Mouse (Mus musculus) adrenal gland, adult 18-20 months (tissue): ENCODE results near the gene Idh1. TPM values are rescaled to one million over a fixed set of nuclear protein-coding genes. Genes with fewer than 3 reads are reported as not detected.
A peak's percentile ranks its signal among the peaks of the same experiment; 100 is the strongest.

ENCODE experiments used
- DNase-seq, 2 experiments: peaks; one replicate each; pipeline ENCODE4 v3.0.0; 2021 to 2022; ENCODE audit warnings: low spot score in 2 of 2
- total RNA-seq, 2 experiments: library from RNA; stranded (reverse); gene quantifications; 1 replicate in 1 of 2; 2 replicates in 1 of 2; pipeline ENCODE4 v1.2.3; 2021

Gene Idh1
- total RNA-seq, 2 experiments from 2014 or later: 278 to 555 TPM

- DNase-seq: no peak
Observed at GRCm38 (mm10) chr1:65177452-65177851, 8.8 kb downstream of the Idh1 start.

DNA sequence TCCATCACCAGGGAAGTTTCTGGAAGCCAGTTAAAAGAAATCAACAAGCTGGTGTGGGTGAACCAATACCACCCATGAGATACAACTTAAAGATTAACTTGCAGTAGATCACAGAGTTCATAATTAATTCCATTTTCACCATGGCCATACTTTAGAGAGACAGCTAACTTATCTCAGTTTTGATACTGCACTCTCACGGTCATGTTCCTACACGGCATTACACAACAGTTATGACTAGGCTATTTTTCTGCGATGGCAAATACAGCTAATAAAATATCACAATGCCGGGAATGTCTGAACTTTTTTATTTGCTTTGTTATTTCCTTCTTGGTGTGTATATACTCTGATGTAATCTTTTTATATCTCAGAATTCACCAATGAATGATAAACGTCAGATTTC lies 9.4 kb downstream of the Idh1 start:
- no peak for DNase-seq

- DNase-seq: no peak
Observed at GRCm38 (mm10) chr1:65176171-65176570, 10.1 kb downstream of the Idh1 start.

GRCm38 (mm10) chr1:65173716-65174115 lies 12.6 kb downstream of the Idh1 start:
- no peak for DNase-seq

- no peak for DNase-seq
Observed at GRCm38 (mm10) chr1:65171579-65171978, 14.7 kb downstream of the Idh1 start.

- DNase-seq: no peak
Observed at GRCm38 (mm10) chr1:65169947-65170346, 16.4 kb downstream of the Idh1 start.

DNA sequence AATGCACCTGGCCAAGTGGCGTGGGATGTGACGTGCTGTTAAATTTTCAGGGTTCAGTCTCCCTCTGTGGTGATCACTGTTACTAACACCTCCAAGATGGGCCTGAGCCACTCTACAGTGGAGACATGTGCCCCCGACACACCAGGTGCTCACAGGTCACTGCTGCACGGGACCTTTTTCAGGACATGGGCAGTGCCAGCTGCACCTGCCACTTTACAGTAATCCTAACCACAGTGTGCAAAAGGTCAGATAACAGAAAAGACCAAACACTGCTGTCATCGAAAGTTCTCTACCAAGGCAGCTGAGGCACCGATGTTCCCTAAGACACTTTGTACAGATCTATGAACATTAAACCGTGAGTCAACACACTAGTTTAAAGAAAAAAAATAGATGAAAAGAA lies 16.8 kb downstream of the Idh1 start:
- no peak for DNase-seq

DNA sequence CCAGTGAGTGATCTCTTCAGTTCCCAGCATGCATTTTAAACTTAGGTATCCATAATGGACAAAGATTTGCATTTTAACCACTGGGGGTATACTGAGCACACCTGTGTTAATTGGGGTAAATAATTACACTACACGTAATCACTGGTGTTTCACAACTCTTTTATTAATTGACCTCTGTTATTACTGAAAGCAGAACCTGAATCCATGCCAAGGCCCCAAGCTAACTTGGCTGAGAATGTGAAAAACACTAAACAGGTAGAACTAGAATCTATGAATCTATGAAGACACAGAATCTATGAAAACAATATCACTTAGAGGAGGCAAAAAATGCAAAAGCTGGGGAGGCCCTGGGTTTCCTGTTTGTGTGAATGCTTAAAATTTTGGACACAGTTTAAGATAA lies 18.8 kb downstream of the Idh1 start:
- no peak for DNase-seq

GRCm38 (mm10) chr1:65162210-65162609 lies 24.1 kb downstream of the Idh1 start:
- no peak for DNase-seq

DNA sequence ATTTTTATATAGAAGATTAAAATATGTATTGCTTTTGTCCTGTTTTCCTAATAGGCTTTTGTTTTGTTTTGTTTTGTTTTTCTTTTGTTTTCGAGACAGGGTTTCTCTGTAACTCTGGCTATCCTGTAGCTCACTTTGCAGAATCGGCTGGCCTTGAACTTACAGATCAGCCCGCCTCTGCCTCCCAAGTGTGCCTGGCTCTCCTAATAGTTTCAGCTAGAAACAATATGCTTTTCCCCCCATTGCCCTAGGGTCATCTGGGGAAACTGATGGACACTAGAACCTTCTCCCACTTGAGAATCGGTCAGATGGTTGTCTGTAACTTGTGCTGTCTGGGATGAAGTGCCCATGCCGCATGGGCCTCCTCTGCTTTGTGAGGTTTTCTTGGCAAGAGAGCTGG lies 30.2 kb downstream of the Idh1 start:
- no peak for DNase-seq

DNA sequence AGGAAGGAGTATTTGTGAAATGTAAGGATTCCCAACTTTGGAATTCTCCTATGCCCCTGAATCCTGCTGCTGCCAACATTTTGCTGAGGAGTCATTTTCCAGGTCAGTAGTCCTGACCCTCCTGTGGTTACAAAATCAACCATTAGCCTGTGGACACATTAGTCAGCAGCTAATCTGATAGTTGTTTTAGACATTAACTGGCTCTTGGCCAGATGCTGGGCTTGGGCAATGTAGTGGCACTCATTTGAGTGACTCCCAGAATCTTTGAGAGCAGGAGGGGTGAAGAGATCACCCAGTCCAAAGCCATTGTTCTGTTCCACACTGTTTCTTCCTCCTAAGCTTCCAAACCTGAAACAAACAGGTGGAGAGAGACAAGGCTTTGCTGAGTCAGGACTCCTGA lies 31.5 kb downstream of the Idh1 start:
- peak; percentile 41 to 50 for DNase-seq

DNA sequence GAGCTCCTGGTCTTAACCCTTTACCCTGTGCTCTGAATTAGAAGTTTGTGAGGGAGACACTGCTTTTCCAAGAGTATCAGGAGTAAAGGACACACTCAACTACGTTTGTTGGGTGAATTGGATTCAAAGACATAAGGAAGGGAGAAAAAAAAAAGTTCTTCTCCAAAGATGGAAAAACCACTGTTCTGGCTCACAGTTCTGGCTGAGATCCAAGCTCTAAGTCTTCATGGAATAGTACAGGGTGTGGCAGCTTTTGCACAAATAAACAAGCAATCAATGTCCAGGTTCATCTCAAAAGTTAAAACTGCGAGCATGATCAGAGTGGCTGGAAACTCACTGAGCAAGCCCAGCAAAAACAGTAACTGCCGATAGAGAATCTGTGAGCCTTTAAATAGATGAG lies 38.3 kb downstream of the Idh1 start:
- no peak for DNase-seq

DNA sequence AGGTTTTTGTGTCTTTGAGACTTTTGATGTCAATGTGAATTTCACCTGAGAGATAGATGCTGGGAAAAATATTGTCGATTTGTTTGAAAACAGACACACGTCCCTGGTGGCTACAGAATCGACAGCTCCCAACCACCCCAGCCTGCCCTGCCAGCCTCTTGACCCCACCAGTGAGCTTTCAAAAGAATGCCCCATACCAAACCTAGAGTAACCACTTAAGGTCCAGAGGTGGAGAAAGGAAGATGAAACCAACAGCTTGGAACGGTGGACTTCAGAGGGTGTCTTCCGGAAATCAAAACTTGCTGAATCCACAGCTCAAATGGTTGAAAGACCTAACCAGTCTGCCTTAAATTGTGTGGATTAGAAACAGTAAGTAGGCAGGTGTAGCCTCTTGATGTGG lies 39.0 kb downstream of the Idh1 start:
- no peak for DNase-seq

GRCm38 (mm10) chr1:65146601-65147000 lies 39.7 kb downstream of the Idh1 start:
- no peak for DNase-seq

GRCm38 (mm10) chr1:65144783-65145182 lies 41.5 kb downstream of the Idh1 start:
- DNase-seq: no peak

- DNase-seq: no peak
Observed at GRCm38 (mm10) chr1:65137560-65137959, 48.7 kb downstream of the Idh1 start.

DNA sequence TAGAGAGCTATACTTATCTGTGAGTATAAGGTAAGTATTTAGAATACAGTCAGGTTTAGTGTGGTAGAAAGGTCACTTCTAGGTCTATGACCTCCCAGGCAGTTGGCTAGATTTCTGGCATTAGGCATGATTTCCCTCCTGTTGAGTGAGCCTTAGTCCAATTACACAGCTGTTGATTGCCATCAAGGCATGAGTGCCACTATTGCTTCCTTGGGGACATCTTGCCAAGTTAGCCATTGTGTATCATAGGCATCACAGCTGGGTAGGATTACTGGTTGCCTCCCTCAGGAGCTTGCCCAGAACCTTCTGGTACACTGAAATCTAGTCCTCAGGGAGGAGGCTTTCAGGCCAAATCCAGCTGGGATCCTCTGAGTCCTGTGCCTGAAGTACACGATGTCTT lies 53.5 kb downstream of the Idh1 start:
- no peak for DNase-seq

GRCm38 (mm10) chr1:65131671-65132070 lies 54.6 kb downstream of the Idh1 start:
- DNase-seq: no peak

GRCm38 (mm10) chr1:65130226-65130625 lies 56.1 kb downstream of the Idh1 start:
- no peak for DNase-seq

DNA sequence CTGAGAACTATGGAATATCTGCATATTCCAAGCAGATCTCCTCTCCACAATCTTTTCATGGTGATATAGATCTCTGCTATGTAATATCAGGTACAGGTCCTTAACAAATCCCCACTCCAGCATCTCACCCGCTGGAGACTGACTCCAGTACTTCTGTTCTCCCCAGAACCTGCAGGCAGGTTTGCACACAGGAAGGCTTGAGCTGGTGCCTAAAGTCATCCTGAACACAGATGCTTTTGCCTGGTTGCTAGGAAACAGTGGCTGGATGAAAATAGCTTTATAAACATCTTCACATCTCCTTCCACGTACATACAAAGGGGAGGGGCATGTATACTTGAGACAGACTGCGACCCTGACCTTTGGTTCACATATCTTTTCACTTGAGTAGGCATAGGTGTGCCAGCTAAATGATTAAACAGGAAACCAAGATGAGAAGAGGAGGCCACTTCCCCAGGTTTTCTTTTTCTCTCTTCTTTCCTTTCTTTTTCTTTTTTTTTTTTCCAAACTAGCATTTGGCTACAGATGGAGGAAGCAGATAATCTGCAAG lies 56.6 kb downstream of the Idh1 start:
- no peak for DNase-seq

- no peak for DNase-seq
Observed at GRCm38 (mm10) chr1:65122574-65123372, 63.5 kb downstream of the Idh1 start, which contains the start of gene D630023F18Rik. Gene D630023F18Rik, minus strand, starts transcription at chr1:65123214.

DNA sequence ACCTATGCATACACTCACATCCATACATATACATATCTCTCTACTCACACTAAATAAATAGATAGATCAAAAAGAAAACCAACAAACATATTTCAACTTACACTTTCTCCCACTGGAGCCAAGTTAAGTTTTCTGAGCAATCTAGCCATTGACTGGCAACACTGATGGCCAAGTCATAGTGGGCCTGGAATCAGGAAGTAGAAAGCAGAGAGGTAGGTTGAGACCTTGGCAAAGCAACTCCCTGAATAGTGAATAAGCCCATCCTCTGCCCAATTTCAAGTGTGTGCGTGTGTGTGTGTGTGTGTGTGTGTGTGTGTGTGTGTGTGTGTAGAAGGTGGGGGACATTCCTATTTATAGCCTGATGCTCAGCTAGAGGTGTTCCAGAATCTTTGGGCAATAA lies 66.9 kb downstream of the Idh1 start, which contains the start of gene Gm28845:
TSS of gene Gm28845 (minus strand) at position 121 of the 400 bp plus-strand sequence.
- no peak for DNase-seq
